Mouse (Mus musculus): Measurements from ENCODE around the gene Il23r.

The Il23r gene

GRCm38 (mm10) chr6:67431808-67432207, 59.8 kb downstream of the Il23r start:
- DNase-seq (ENCODE audit: low read depth), result peak; percentile 28

DNA sequence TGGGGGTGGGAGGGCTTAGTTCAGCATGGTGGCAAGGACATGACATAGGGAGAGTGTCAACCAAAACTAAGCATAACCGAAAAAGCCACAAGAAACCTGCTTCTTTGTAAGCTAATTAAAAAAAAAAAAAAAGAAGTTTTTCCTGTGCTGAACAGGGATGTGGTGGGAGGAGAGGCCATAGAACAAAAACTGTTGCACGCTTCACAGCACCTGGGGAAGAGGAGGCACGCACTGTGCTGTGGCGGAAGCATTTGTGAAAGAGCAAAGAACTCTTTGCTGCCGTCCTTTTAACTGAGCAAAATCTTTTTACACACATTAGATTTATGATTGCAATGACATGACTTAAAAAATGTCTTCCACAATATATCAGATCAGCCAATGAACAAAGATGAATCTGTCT, 69.9 kb downstream of the Il23r start:
- no peak for DNase-seq (ENCODE audit: low read depth)

GRCm38 (mm10) chr6:67416557-67416956, 75.1 kb downstream of the Il23r start:
- no peak for DNase-seq (ENCODE audit: low read depth)

- peak; percentile 78 for DNase-seq (ENCODE audit: low read depth)
Observed at GRCm38 (mm10) chr6:67415276-67415675, 76.4 kb downstream of the Il23r start.

GRCm38 (mm10) chr6:67413378-67413777, 78.3 kb downstream of the Il23r start:
- DNase-seq (ENCODE audit: low read depth), result no peak

GRCm38 (mm10) chr6:67405281-67405682, 86.4 kb downstream of the Il23r start:
- no peak for DNase-seq (ENCODE audit: low read depth)

DNA sequence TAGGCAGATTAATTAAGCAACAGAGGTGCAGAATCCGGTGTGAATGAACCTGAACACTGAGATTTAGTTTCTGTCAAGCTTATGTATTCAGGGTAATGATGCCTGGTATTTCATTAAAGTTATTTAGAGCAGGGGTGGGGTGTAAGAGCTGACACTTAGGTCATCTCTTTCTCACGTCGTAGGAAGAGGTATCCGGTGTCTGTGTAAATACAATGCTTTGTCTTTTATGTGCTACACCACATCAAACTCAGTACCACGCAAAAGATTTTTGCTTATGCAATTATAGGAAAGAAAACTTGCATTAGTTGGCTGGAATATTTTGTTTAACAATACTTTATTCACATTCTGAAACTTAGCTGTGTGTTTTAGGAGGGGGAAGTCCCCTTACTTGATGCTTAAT, 92.1 kb downstream of the Il23r start:
- no peak for DNase-seq (ENCODE audit: low read depth)

GRCm38 (mm10) chr6:67375982-67376391, 115.7 kb downstream of the Il23r start, which contains the start of gene Il12rb2:
Gene Il12rb2, minus strand, starts transcription at chr6:67376188.
- peak; percentile 85 for DNase-seq (ENCODE audit: low read depth)
